Mouse (Mus musculus): ENCODE data around the gene Plekha3. TPM values are rescaled to one million over a fixed set of nuclear protein-coding genes. Genes with fewer than 3 reads are reported as not detected.

Gene Plekha3
- polyA plus RNA-seq, 1 experiment from 2014 or later: 13.3 TPM

DNA sequence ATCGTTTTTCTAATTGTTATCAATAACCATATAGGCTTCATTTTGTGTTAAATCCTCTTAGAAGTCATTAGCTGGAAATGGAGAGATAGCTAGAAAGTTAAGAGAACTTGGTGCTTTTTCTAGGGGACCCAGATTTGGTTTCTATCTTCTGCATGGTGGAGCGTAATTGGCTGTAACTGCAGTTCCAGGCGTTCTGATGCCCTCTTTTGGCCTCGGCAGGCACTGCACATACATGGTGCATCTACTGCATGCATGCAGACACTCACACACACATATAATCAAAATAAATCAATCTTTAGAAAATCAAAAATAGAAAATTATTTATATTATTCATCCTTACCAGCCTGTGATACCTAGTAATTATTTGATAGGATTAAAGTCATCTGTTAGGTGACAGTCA is 22.0 kb upstream of the Plekha3 start:
- H3K4me2 ChIP-seq (ENCODE audit: low read depth, low read length): no peak overlapping the region
- no peaks in the 10 kb centered on the region for H3K9me3 ChIP-seq (ENCODE audit: control insufficient read depth, low read length)
- WGBS: 94% methylated on average over 4 of the region's 4 CpGs
- no peak overlapping the region for H3K9ac ChIP-seq (ENCODE audit: low read depth, low read length)
- no peak for DNase-seq (ENCODE audit: low spot score)
- no peaks in the 10 kb centered on the region for H3K36me3 ChIP-seq (ENCODE audit: control insufficient read depth, insufficient read depth, low read length)
- no peak for ATAC-seq (ENCODE audit: low read depth)
- H3K4me1 ChIP-seq (ENCODE audit: control insufficient read depth, insufficient read depth, low read length): peaks cover 3% of the 10 kb centered on the region; the same call in 1 of the 2 replicates
- no peaks in the 10 kb centered on the region for H3K27me3 ChIP-seq (replicated peaks; ENCODE audit: control insufficient read depth, insufficient read depth, low read length)
- no peak overlapping the region for H3K4me3 ChIP-seq (ENCODE audit: low read depth, low read length)
- H3K27ac ChIP-seq (replicated peaks; ENCODE audit: low read depth, low read length): no peak overlapping the region

DNA sequence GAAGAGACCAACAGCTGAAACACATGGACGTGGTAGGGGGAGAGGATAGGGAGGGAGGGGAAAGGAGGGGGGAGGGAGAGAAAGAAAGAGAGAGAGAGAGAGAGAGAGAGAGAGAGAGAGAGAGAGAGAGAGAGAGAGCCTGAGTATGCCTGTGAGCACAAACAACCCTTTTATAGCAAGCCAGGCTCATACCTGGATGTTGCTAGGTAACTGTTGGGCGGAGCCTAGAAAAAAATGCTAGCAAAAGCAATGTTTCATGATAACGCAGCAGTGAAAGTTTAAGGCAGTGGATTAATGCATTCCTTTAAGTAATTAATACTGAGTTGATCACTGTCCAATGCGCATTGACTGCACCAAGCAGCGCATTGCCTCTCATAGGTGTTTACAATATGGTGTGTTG is 20.4 kb upstream of the Plekha3 start:
- Histone ChIP-seq H3K27ac (replicated peaks; ENCODE audit: low read depth, low read length) (no peak overlapping the region), H3K4me2 (ENCODE audit: low read depth, low read length) (no peak overlapping the region), H3K9me3 (ENCODE audit: control insufficient read depth, low read length) (no peaks in the 10 kb centered on the region), H3K27me3 (replicated peaks; ENCODE audit: control insufficient read depth, insufficient read depth, low read length) (no peaks in the 10 kb centered on the region), H3K36me3 (ENCODE audit: control insufficient read depth, insufficient read depth, low read length) (no peaks in the 10 kb centered on the region), H3K9ac (ENCODE audit: low read depth, low read length) (no peak overlapping the region), H3K4me1 (ENCODE audit: control insufficient read depth, insufficient read depth, low read length) (no peaks in the 10 kb centered on the region), H3K4me3 (ENCODE audit: low read depth, low read length) (no peak overlapping the region)
- DNase-seq (ENCODE audit: low spot score): no peak
- 79% methylated on average over 5 of the region's 5 CpGs for WGBS
- ATAC-seq (ENCODE audit: low read depth): no peak

GRCm38 (mm10) chr2:76655444-76655843 is 19.6 kb upstream of the Plekha3 start:
- 77% methylated on average over 3 of the region's 3 CpGs for WGBS
- H3K27ac ChIP-seq (replicated peaks; ENCODE audit: low read depth, low read length): no peak overlapping the region
- H3K4me1 ChIP-seq (ENCODE audit: control insufficient read depth, insufficient read depth, low read length): no peaks in the 10 kb centered on the region
- H3K9ac ChIP-seq (ENCODE audit: low read depth, low read length): no peak overlapping the region
- H3K4me2 ChIP-seq (ENCODE audit: low read depth, low read length): no peak overlapping the region
- no peaks in the 10 kb centered on the region for H3K27me3 ChIP-seq (replicated peaks; ENCODE audit: control insufficient read depth, insufficient read depth, low read length)
- H3K36me3 ChIP-seq (ENCODE audit: control insufficient read depth, insufficient read depth, low read length): no peaks in the 10 kb centered on the region
- no peak overlapping the region for H3K4me3 ChIP-seq (ENCODE audit: low read depth, low read length)
- no peak for DNase-seq (ENCODE audit: low spot score)
- no peaks in the 10 kb centered on the region for H3K9me3 ChIP-seq (ENCODE audit: control insufficient read depth, low read length)
- no peak for ATAC-seq (ENCODE audit: low read depth)

GRCm38 (mm10) chr2:76655982-76656381 is 19.1 kb upstream of the Plekha3 start:
- H3K4me1 ChIP-seq (ENCODE audit: control insufficient read depth, insufficient read depth, low read length): no peaks in the 10 kb centered on the region
- H3K27ac ChIP-seq (replicated peaks; ENCODE audit: low read depth, low read length): no peak overlapping the region
- 6% methylated on average over 1 of the region's 1 CpGs for WGBS
- ATAC-seq (ENCODE audit: low read depth) (no peak), DNase-seq (ENCODE audit: low spot score) (no peak)
- no peak overlapping the region for H3K9ac ChIP-seq (ENCODE audit: low read depth, low read length)
- H3K4me3 ChIP-seq (ENCODE audit: low read depth, low read length): no peak overlapping the region
- H3K4me2 ChIP-seq (ENCODE audit: low read depth, low read length): no peak overlapping the region
- no peaks in the 10 kb centered on the region for H3K36me3 ChIP-seq (ENCODE audit: control insufficient read depth, insufficient read depth, low read length)
- H3K9me3 ChIP-seq (ENCODE audit: control insufficient read depth, low read length): no peaks in the 10 kb centered on the region
- H3K27me3 ChIP-seq (replicated peaks; ENCODE audit: control insufficient read depth, insufficient read depth, low read length): no peaks in the 10 kb centered on the region

- H3K4me3 ChIP-seq (ENCODE audit: low read depth, low read length): no peak overlapping the region
- 0 out of 2 replicates have a peak overlapping the region, but pooled peaks have one; percentile 7 for H3K4me2 ChIP-seq (ENCODE audit: low read depth, low read length)
- DNase-seq (ENCODE audit: low spot score) (no peak), ATAC-seq (ENCODE audit: low read depth) (no peak)
- WGBS: 77% methylated on average over 13 of the region's 13 CpGs
- H3K9ac ChIP-seq (ENCODE audit: low read depth, low read length): no peak overlapping the region
- no peaks in the 10 kb centered on the region for H3K9me3 ChIP-seq (ENCODE audit: control insufficient read depth, low read length)
- no peak overlapping the region for H3K27ac ChIP-seq (replicated peaks; ENCODE audit: low read depth, low read length)
- H3K27me3 ChIP-seq (replicated peaks; ENCODE audit: control insufficient read depth, insufficient read depth, low read length): no peaks in the 10 kb centered on the region
- peaks cover 21% of the 10 kb centered on the region for H3K36me3 ChIP-seq (ENCODE audit: control insufficient read depth, insufficient read depth, low read length)
- H3K4me1 ChIP-seq (ENCODE audit: control insufficient read depth, insufficient read depth, low read length): no peaks in the 10 kb centered on the region
Measured at GRCm38 (mm10) chr2:76658551-76658950, 16.5 kb upstream of the Plekha3 start.

- Histone ChIP-seq H3K27me3 (replicated peaks; ENCODE audit: control insufficient read depth, insufficient read depth, low read length) (no peaks in the 10 kb centered on the region), H3K4me3 (ENCODE audit: low read depth, low read length) (no peak overlapping the region), H3K4me2 (ENCODE audit: low read depth, low read length) (no peak overlapping the region), H3K27ac (replicated peaks; ENCODE audit: low read depth, low read length) (no peak overlapping the region), H3K4me1 (ENCODE audit: control insufficient read depth, insufficient read depth, low read length) (no peaks in the 10 kb centered on the region), H3K9ac (ENCODE audit: low read depth, low read length) (no peak overlapping the region), H3K36me3 (ENCODE audit: control insufficient read depth, insufficient read depth, low read length) (peaks cover 28% of the 10 kb centered on the region), H3K9me3 (ENCODE audit: control insufficient read depth, low read length) (no peaks in the 10 kb centered on the region)
- ATAC-seq (ENCODE audit: low read depth): no peak
- 40% methylated on average over 5 of the region's 8 CpGs for WGBS
- DNase-seq (ENCODE audit: low spot score): peak; percentile 63
Measured at GRCm38 (mm10) chr2:76659419-76659818, 15.7 kb upstream of the Plekha3 start.

DNA sequence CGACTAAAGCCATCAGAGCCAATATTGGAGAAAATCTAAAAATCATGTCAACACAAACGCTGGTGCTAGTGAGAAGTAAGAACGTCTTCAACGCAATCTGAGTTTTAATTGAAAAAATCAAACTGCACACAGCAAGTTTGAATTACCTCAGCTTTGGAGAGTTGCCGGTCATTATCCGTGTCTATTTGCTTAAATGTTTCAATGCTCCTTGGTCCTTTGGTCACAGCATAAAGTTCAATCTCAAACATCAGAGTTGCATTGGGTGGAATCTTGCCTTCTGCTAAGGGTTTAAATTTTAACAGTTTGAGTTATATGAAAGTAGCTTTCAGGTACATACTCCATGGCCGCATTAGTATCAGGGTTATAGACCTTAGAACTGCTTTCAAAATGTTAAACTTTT is 9.6 kb upstream of the Plekha3 start:
- Histone ChIP-seq H3K9me3 (ENCODE audit: control insufficient read depth, low read length) (no peaks in the 10 kb centered on the region), H3K4me2 (ENCODE audit: low read depth, low read length) (no peak overlapping the region), H3K4me3 (ENCODE audit: low read depth, low read length) (no peak overlapping the region), H3K36me3 (ENCODE audit: control insufficient read depth, insufficient read depth, low read length) (peaks cover 44% of the 10 kb centered on the region), H3K4me1 (ENCODE audit: control insufficient read depth, insufficient read depth, low read length) (no peaks in the 10 kb centered on the region), H3K9ac (ENCODE audit: low read depth, low read length) (no peak overlapping the region), H3K27me3 (replicated peaks; ENCODE audit: control insufficient read depth, insufficient read depth, low read length) (no peaks in the 10 kb centered on the region), H3K27ac (replicated peaks; ENCODE audit: low read depth, low read length) (no peak overlapping the region)
- 94% methylated on average over 7 of the region's 7 CpGs for WGBS
- no peak for DNase-seq (ENCODE audit: low spot score)
- no peak for ATAC-seq (ENCODE audit: low read depth)

DNA sequence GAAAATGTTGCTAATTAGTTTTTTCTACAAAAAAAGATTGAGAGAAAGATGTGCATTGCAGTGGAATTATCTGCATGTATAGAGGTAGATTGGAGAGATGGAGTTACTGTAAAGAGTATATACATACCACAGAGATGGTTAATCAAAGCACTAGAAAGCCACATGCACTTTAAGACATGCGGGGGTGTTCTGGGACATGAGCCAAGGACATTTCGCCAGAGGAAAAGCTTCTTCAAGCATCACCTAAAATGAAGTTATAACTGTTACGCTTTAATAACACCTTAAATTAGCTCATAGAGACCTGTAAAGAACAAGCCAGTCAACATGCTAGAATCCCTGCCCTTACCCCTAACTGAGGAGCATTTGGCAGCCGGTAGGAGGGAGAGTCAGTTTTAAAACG is 7.9 kb upstream of the Plekha3 start:
- H3K9me3 ChIP-seq (ENCODE audit: control insufficient read depth, low read length): no peaks in the 10 kb centered on the region
- no peak overlapping the region for H3K9ac ChIP-seq (ENCODE audit: low read depth, low read length)
- no peak overlapping the region for H3K4me2 ChIP-seq (ENCODE audit: low read depth, low read length)
- H3K27ac ChIP-seq (replicated peaks; ENCODE audit: low read depth, low read length): no peak overlapping the region
- WGBS: 62% methylated on average over 5 of the region's 5 CpGs
- H3K27me3 ChIP-seq (replicated peaks; ENCODE audit: control insufficient read depth, insufficient read depth, low read length): no peaks in the 10 kb centered on the region
- peaks cover 11% of the 10 kb centered on the region for H3K4me1 ChIP-seq (ENCODE audit: control insufficient read depth, insufficient read depth, low read length)
- ATAC-seq (ENCODE audit: low read depth): no peak
- H3K4me3 ChIP-seq (ENCODE audit: low read depth, low read length): no peak overlapping the region
- no peak for DNase-seq (ENCODE audit: low spot score)
- H3K36me3 ChIP-seq (ENCODE audit: control insufficient read depth, insufficient read depth, low read length): peaks cover 36% of the 10 kb centered on the region

GRCm38 (mm10) chr2:76671641-76672040 is 3.4 kb upstream of the Plekha3 start:
- 0 out of 2 replicates have a peak overlapping the region, but pooled peaks have one; percentile 93 for H3K27ac ChIP-seq (replicated peaks; ENCODE audit: low read depth, low read length)
- peak overlapping the region; percentile 59 for H3K4me3 ChIP-seq (ENCODE audit: low read depth, low read length)
- H3K27me3 ChIP-seq (replicated peaks; ENCODE audit: control insufficient read depth, insufficient read depth, low read length): no peaks in the 10 kb centered on the region

More at GRCm38 (mm10) chr2:76671641-76672040, 3.4 kb upstream of the Plekha3 start:
- Histone ChIP-seq H3K9ac (ENCODE audit: low read depth, low read length) (peak overlapping the region; percentile 79), H3K4me2 (ENCODE audit: low read depth, low read length) (peak overlapping the region; percentile 82), H3K4me1 (ENCODE audit: control insufficient read depth, insufficient read depth, low read length) (peaks cover 19% of the 10 kb centered on the region), H3K9me3 (ENCODE audit: control insufficient read depth, low read length) (no peaks in the 10 kb centered on the region), H3K36me3 (ENCODE audit: control insufficient read depth, insufficient read depth, low read length) (peaks cover 4% of the 10 kb centered on the region; the same call in 1 of the 2 replicates)
- DNase-seq (ENCODE audit: low spot score) (no peak), ATAC-seq (ENCODE audit: low read depth) (no peak)
- WGBS: 83% methylated on average over 6 of the region's 6 CpGs

Measured in embryonic facial prominence, embryonic 14.5 days (tissue).